Mouse (Mus musculus): ENCODE results near the gene Gm17555. TPM values are rescaled to one million over a fixed set of nuclear protein-coding genes. Genes with fewer than 3 reads are reported as not detected.
"Not testable (repeated sequence)": the region's sequence is repeated elsewhere in the genome, so short reads cannot be mapped to it uniquely, and the experiment has no call there.

The Gm17555 gene
- not detected in 2 replicates for total RNA-seq (2014; rRNA removed; ENCODE audit: low replicate concordance)
- polyA plus RNA-seq (2015; fragmentation: Nextera tagmentation; extraction: Ambion mirVana): not detected in 2 replicates

GRCm38 (mm10) chr2:126214800-126215199, at the start of gene Gm17555:
Gene Gm17555 (plus strand): TSS chr2:126215100.
- H3K4me1 ChIP-seq (ENCODE audit: control insufficient read depth, insufficient read depth); H3K36me3 ChIP-seq (replicated peaks; ENCODE audit: control insufficient read depth, insufficient read depth, low read length); DNase-seq (ENCODE audit: low spot score); H3K9ac ChIP-seq (replicated peaks; ENCODE audit: low read depth, low read length); H3K27ac ChIP-seq (ENCODE audit: low read depth); ATAC-seq (ENCODE audit: insufficient read depth, low read depth); H3K4me3 ChIP-seq (ENCODE audit: low read depth, low read length); H3K27me3 ChIP-seq (ENCODE audit: control insufficient read depth, insufficient read depth, low read length); H3K4me2 ChIP-seq (ENCODE audit: low read depth, low read length); H3K9me3 ChIP-seq (replicated peaks; ENCODE audit: control insufficient read depth, low read length): not testable (repeated sequence)
- WGBS: 88% methylated on average over 3 of the region's 3 CpGs

- TF ChIP-seq EP300 (IDR thresholded peaks at IDR 0.05; ENCODE audit: low read depth): no peak
- TF ChIP-seq CTCF (IDR thresholded peaks at IDR 0.05; ENCODE audit: low read depth): no peak
- no peak overlapping the region for H3K27ac ChIP-seq (ENCODE audit: low read depth)
- 76% methylated on average over 5 of the region's 5 CpGs for WGBS
- no peaks in the 10 kb centered on the region for H3K4me1 ChIP-seq (ENCODE audit: control insufficient read depth, insufficient read depth)
- DNase-seq (ENCODE audit: low spot score) (no peak), ATAC-seq (ENCODE audit: insufficient read depth, low read depth) (no peak)
- H3K9ac ChIP-seq (replicated peaks; ENCODE audit: low read depth, low read length): no peak overlapping the region
- no peak overlapping the region for H3K4me2 ChIP-seq (ENCODE audit: low read depth, low read length)
- no peak overlapping the region for H3K4me3 ChIP-seq (ENCODE audit: low read depth, low read length)
- peaks cover 25% of the 10 kb centered on the region for H3K36me3 ChIP-seq (replicated peaks; ENCODE audit: control insufficient read depth, insufficient read depth, low read length)
- no peaks in the 10 kb centered on the region for H3K27me3 ChIP-seq (ENCODE audit: control insufficient read depth, insufficient read depth, low read length)
- no peaks in the 10 kb centered on the region for H3K9me3 ChIP-seq (replicated peaks; ENCODE audit: control insufficient read depth, low read length)
Observed at GRCm38 (mm10) chr2:126165277-126166018, 49.5 kb upstream of the Gm17555 start.

- H3K4me2 ChIP-seq (ENCODE audit: low read depth, low read length): no peak overlapping the region
- H3K36me3 ChIP-seq (replicated peaks; ENCODE audit: control insufficient read depth, insufficient read depth, low read length): peaks cover 17% of the 10 kb centered on the region
- no peak overlapping the region for H3K4me3 ChIP-seq (ENCODE audit: low read depth, low read length)
- H3K27ac ChIP-seq (ENCODE audit: low read depth): no peak overlapping the region
- no peaks in the 10 kb centered on the region for H3K4me1 ChIP-seq (ENCODE audit: control insufficient read depth, insufficient read depth)
- H3K27me3 ChIP-seq (ENCODE audit: control insufficient read depth, insufficient read depth, low read length): no peaks in the 10 kb centered on the region
- no peaks in the 10 kb centered on the region for H3K9me3 ChIP-seq (replicated peaks; ENCODE audit: control insufficient read depth, low read length)
- TF ChIP-seq EP300 (IDR thresholded peaks at IDR 0.05; ENCODE audit: low read depth) (no peak), CTCF (IDR thresholded peaks at IDR 0.05; ENCODE audit: low read depth) (no peak)
- H3K9ac ChIP-seq (replicated peaks; ENCODE audit: low read depth, low read length): no peak overlapping the region
- no peak for ATAC-seq (ENCODE audit: insufficient read depth, low read depth)
- no peak for DNase-seq (ENCODE audit: low spot score)
Observed at GRCm38 (mm10) chr2:126166335-126166734, 48.6 kb upstream of the Gm17555 start.

- H3K9ac ChIP-seq (replicated peaks; ENCODE audit: low read depth, low read length): no peak overlapping the region
- no peak for DNase-seq (ENCODE audit: low spot score)
- no peaks in the 10 kb centered on the region for H3K9me3 ChIP-seq (replicated peaks; ENCODE audit: control insufficient read depth, low read length)
- H3K4me3 ChIP-seq (ENCODE audit: low read depth, low read length): no peak overlapping the region
- H3K27me3 ChIP-seq (ENCODE audit: control insufficient read depth, insufficient read depth, low read length): no peaks in the 10 kb centered on the region
- peaks cover 10% of the 10 kb centered on the region for H3K36me3 ChIP-seq (replicated peaks; ENCODE audit: control insufficient read depth, insufficient read depth, low read length)
- ATAC-seq (ENCODE audit: insufficient read depth, low read depth): no peak
- H3K4me2 ChIP-seq (ENCODE audit: low read depth, low read length): no peak overlapping the region
- no peak for TF ChIP-seq CTCF (IDR thresholded peaks at IDR 0.05; ENCODE audit: low read depth)
- TF ChIP-seq EP300 (IDR thresholded peaks at IDR 0.05; ENCODE audit: low read depth): no peak
- no peaks in the 10 kb centered on the region for H3K4me1 ChIP-seq (ENCODE audit: control insufficient read depth, insufficient read depth)
- H3K27ac ChIP-seq (ENCODE audit: low read depth): no peak overlapping the region
- WGBS: 72% methylated on average over 8 of the region's 8 CpGs
Observed at GRCm38 (mm10) chr2:126166848-126167617, 47.9 kb upstream of the Gm17555 start.

GRCm38 (mm10) chr2:126171427-126171826, 43.5 kb upstream of the Gm17555 start:
- WGBS: 97% methylated on average over 1 of the region's 1 CpGs
- no peak for TF ChIP-seq CTCF (IDR thresholded peaks at IDR 0.05; ENCODE audit: low read depth)
- no peak for TF ChIP-seq EP300 (IDR thresholded peaks at IDR 0.05; ENCODE audit: low read depth)

More at GRCm38 (mm10) chr2:126171427-126171826, 43.5 kb upstream of the Gm17555 start:
- H3K4me1 ChIP-seq (ENCODE audit: control insufficient read depth, insufficient read depth): no peaks in the 10 kb centered on the region
- no peak overlapping the region for H3K9ac ChIP-seq (replicated peaks; ENCODE audit: low read depth, low read length)
- DNase-seq (ENCODE audit: low spot score): no peak
- no peak overlapping the region for H3K4me2 ChIP-seq (ENCODE audit: low read depth, low read length)
- ATAC-seq (ENCODE audit: insufficient read depth, low read depth): no peak
- H3K27me3 ChIP-seq (ENCODE audit: control insufficient read depth, insufficient read depth, low read length): no peaks in the 10 kb centered on the region
- H3K4me3 ChIP-seq (ENCODE audit: low read depth, low read length): no peak overlapping the region
- H3K9me3 ChIP-seq (replicated peaks; ENCODE audit: control insufficient read depth, low read length): no peaks in the 10 kb centered on the region
- H3K36me3 ChIP-seq (replicated peaks; ENCODE audit: control insufficient read depth, insufficient read depth, low read length): no peaks in the 10 kb centered on the region
- no peak overlapping the region for H3K27ac ChIP-seq (ENCODE audit: low read depth)
